Mouse (Mus musculus) 3134 (cell line): ENCODE data around the gene Arl14.
"Not testable (repeated sequence)": the region's sequence is repeated elsewhere in the genome, so short reads cannot be mapped to it uniquely, and the experiment has no call there.

Experiments used
- DNase-seq: peaks from one replicate; pipeline ENCODE4 v3.0.0-alpha.2; 2011; ENCODE audit warnings: low spot score; ENCODE audit not compliant: insufficient read length; ENCODE audit errors: extremely low read depth

Gene Arl14

GRCm38 (mm10) chr3:69264299-69264698 lies 42.1 kb downstream of the Arl14 start:
- DNase-seq: not testable (repeated sequence)

GRCm38 (mm10) chr3:69271812-69272211 lies 49.6 kb downstream of the Arl14 start:
- DNase-seq: peak; percentile 80
